Mouse (Mus musculus): ENCODE results near the gene Gm20481. TPM values are rescaled to one million over a fixed set of nuclear protein-coding genes. Genes with fewer than 3 reads are reported as not detected.

Gm20481 gene
- not detected in 2 replicates for total RNA-seq (2023)

DNA sequence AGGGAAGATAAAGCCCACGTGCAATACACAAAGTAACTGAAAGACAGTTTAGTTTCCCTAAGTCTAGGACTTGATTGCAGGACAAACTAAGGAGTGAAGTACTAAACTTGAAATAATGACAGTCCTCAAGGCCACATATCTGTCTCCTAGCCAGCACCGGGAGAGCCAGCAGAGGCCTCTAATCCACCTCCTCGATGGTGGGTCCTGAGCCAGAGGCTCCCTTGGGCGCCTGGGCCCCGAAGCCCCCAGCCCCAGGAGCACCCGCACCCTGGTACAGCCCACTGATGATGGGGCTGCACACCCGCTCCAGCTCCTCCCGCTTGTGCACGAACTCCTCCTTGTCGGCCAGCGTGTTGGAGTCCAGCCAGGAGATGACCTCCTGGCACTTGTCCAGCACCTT lies at the start of gene Gm20481:
Gene Gm20481, plus strand, starts transcription at position 91 of the 400 bp plus-strand sequence.

GRCm38 (mm10) chr17:34931061-34931734 lies 38.5 kb upstream of the Gm20481 start, which contains the start of gene Neu1:
Neu1 (plus strand) TSS chr17:34931253.

GRCm38 (mm10) chr17:34959130-34959778 lies 10.5 kb upstream of the Gm20481 start, which contains the start of gene Hspa1b:
Hspa1b (minus strand) TSS chr17:34959238.

DNA sequence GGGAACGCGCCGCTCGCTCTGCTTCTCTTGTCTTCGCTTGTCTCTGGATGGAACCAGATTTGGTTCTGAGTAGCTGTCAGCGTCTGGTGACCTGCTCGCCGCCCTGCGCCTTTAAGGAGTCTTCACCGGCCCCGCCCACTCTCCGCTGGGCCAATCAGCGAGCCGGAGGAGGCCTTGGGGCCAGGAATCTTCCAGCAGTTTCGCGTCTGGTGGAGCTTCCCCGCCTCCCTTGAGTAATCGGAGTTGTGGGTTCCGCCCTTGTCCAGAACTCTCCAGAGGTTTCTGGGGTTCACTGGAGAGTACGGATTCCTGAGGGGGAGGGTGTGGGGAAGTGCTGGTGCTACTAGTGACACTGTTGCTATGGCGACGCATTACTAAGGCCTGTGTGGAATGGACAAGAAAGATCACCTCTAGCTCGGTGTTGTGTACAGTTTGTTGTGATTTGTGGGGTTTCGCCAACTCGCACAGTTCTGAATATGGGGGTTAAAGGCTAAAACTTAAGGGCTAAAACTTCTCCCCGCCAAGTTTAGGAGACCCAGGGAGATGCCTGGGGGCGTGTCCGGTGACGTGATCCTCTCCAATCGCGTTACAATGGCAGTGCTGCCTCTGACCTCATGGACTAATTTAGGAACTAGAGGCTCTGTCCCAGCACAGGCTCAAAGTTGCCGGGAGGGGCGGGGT lies 2.5 kb downstream of the Gm20481 start, which contains the start of the genes Hspa1a and Hspa1l:
Gene Hspa1a, minus strand, starts transcription at position 88 of the 681 bp plus-strand sequence.
Gene Hspa1l, plus strand, starts transcription at position 635 of the 681 bp plus-strand sequence.

GRCm38 (mm10) chr17:34981690-34982180 lies 12.0 kb downstream of the Gm20481 start, which contains the start of gene Lsm2:
Lsm2 (plus strand) TSS chr17:34981862.

GRCm38 (mm10) chr17:35000717-35001451 lies 31.2 kb downstream of the Gm20481 start, which contains the start of gene Vars:
Vars (plus strand) TSS chr17:35000987.

DNA sequence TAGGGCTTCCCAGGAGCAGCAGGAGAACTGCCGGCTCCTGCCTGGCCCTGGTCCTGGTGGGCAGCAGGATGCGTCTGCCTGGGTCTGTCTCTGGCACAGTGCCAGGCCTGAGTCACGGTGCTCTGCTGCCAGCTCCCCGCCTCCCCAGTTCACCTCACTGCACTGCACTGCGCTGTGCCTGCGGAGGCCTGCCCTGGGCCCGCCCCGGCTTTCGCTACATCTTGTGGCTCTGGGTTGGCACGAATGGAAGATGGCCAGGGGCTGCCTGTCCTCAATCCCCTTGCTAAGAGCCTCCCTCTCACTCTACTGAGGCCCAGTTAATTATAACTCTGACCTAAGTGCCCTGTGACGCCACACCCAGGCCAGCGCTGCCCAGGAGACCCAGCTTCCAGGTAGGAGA lies 46.7 kb downstream of the Gm20481 start, which contains the start of gene Vwa7:
Gene Vwa7, plus strand, starts transcription at position 204 of the 400 bp plus-strand sequence.

Other genes starting within 250 kb of the Gm20481 start
- gene C4b, start 226.0 kb upstream of the Gm20481 start, total RNA-seq (2023) = 0.11 and 0.13 TPM in 2 replicates
- gene Cyp21a1, start 165.4 kb upstream of the Gm20481 start, total RNA-seq (2023) = not detected in 2 replicates
- gene Stk19, start 133.0 kb upstream of the Gm20481 start, total RNA-seq (2023) = 42.3 and 63.0 TPM in 2 replicates
- 34.5 and 46.7 TPM in 2 replicates for gene Dxo, start 132.9 kb upstream of the Gm20481 start, total RNA-seq (2023)
- 95.9 and 147 TPM in 2 replicates for gene Skiv2l, start 119.7 kb upstream of the Gm20481 start, total RNA-seq (2023)
- gene Nelfe, start 119.5 kb upstream of the Gm20481 start, total RNA-seq (2023) = 24.5 and 28.2 TPM in 2 replicates
- gene Cfb, start 107.4 kb upstream of the Gm20481 start, total RNA-seq (2023) = 1.3 TPM in 1 of 2 replicates, not detected in the other
- 0.70 and 1.4 TPM in 2 replicates for gene Zbtb12, start 90.4 kb upstream of the Gm20481 start, total RNA-seq (2023)
- gene Gm20547, start 87.9 kb upstream of the Gm20481 start, total RNA-seq (2023) = not detected in 2 replicates
- gene C2, start 71.6 kb upstream of the Gm20481 start, total RNA-seq (2023) = not detected in 2 replicates
- gene Ehmt2, start 71.4 kb upstream of the Gm20481 start, total RNA-seq (2023) = 49.5 and 66.6 TPM in 2 replicates
- gene Slc44a4, start 55.4 kb upstream of the Gm20481 start, total RNA-seq (2023) = 0.25 TPM in 1 of 2 replicates, not detected in the other
- 87.8 and 101 TPM in 2 replicates for gene Neu1, start 38.7 kb upstream of the Gm20481 start, total RNA-seq (2023)
- gene Hspa1b, start 10.7 kb upstream of the Gm20481 start, total RNA-seq (2023) = 25.6 and 50.7 TPM in 2 replicates
- 36.0 and 76.5 TPM in 2 replicates for gene Hspa1a, start 2.2 kb downstream of the Gm20481 start, total RNA-seq (2023)
- gene Hspa1l, start 2.8 kb downstream of the Gm20481 start, total RNA-seq (2023) = 0.16 TPM in 1 of 2 replicates, not detected in the other
- 15.3 and 22.7 TPM in 2 replicates for gene Lsm2, start 11.9 kb downstream of the Gm20481 start, total RNA-seq (2023)
- gene Vars, start 31.1 kb downstream of the Gm20481 start, total RNA-seq (2023) = 51.6 and 57.8 TPM in 2 replicates
- 0.09 TPM in 1 of 2 replicates, not detected in the other for gene Vwa7, start 46.7 kb downstream of the Gm20481 start, total RNA-seq (2023)
- 0.86 and 1.9 TPM in 2 replicates for gene Sapcd1, start 58.1 kb downstream of the Gm20481 start, total RNA-seq (2023)
- 3.5 and 11.1 TPM in 2 replicates for gene Msh5, start 76.8 kb downstream of the Gm20481 start, total RNA-seq (2023)
- gene Clic1, start 80.1 kb downstream of the Gm20481 start, total RNA-seq (2023) = 248 and 288 TPM in 2 replicates
- gene Ddah2, start 89.1 kb downstream of the Gm20481 start, total RNA-seq (2023) = 1.4 and 2.6 TPM in 2 replicates
- gene Ly6g6c, start 95.5 kb downstream of the Gm20481 start, total RNA-seq (2023) = not detected in 2 replicates
- gene Mpig6b, start 96.3 kb downstream of the Gm20481 start, total RNA-seq (2023) = 0.47 TPM in 1 of 2 replicates, not detected in the other
- gene Ly6g6e, start 107.0 kb downstream of the Gm20481 start, total RNA-seq (2023) = not detected in 2 replicates
- gene Ly6g6d, start 108.2 kb downstream of the Gm20481 start, total RNA-seq (2023) = not detected in 2 replicates
- gene Ly6g6f, start 115.7 kb downstream of the Gm20481 start, total RNA-seq (2023) = 1.1 TPM in 1 of 2 replicates, not detected in the other
- 44.4 and 57.6 TPM in 2 replicates for gene Abhd16a, start 119.4 kb downstream of the Gm20481 start, total RNA-seq (2023)
- gene Ly6g5c, start 138.4 kb downstream of the Gm20481 start, total RNA-seq (2023) = not detected in 2 replicates
- gene Ly6g5b, start 145.5 kb downstream of the Gm20481 start, total RNA-seq (2023) = 13.3 and 14.5 TPM in 2 replicates
- gene Gpank1, start 151.5 kb downstream of the Gm20481 start, total RNA-seq (2023) = 36.0 and 50.1 TPM in 2 replicates
- gene Csnk2b, start 152.1 kb downstream of the Gm20481 start, total RNA-seq (2023) = 135 and 169 TPM in 2 replicates
- gene D17H6S53E, start 156.5 kb downstream of the Gm20481 start, total RNA-seq (2023) = 21.0 and 24.5 TPM in 2 replicates
- gene Apom, start 162.1 kb downstream of the Gm20481 start, total RNA-seq (2023) = not detected in 2 replicates
- gene Bag6, start 165.3 kb downstream of the Gm20481 start, total RNA-seq (2023) = 295 and 362 TPM in 2 replicates
- 170 and 191 TPM in 2 replicates for gene Prrc2a, start 195.0 kb downstream of the Gm20481 start, total RNA-seq (2023)
- 10.8 and 14.1 TPM in 2 replicates for gene Aif1, start 206.2 kb downstream of the Gm20481 start, total RNA-seq (2023)
- gene Lst1, start 218.5 kb downstream of the Gm20481 start, total RNA-seq (2023) = 410 and 626 TPM in 2 replicates
- 118 TPM in 2 replicates for gene Ltb, start 224.5 kb downstream of the Gm20481 start, total RNA-seq (2023)
- 115 TPM in 2 replicates for gene Tnf, start 232.1 kb downstream of the Gm20481 start, total RNA-seq (2023)
- gene Lta, start 235.4 kb downstream of the Gm20481 start, total RNA-seq (2023) = not detected in 2 replicates

All from neutrophil, adult 65 days (primary cell).